Mouse (Mus musculus) kidney, postnatal 25 days (tissue): ENCODE results near the gene Lman2.

ENCODE experiments used
- DNase-seq, 2 experiments: peaks; one replicate each; pipeline ENCODE4 v3.0.0; 2021; ENCODE audit warnings: mixed read lengths in 2 of 2

Gene Lman2

DNA sequence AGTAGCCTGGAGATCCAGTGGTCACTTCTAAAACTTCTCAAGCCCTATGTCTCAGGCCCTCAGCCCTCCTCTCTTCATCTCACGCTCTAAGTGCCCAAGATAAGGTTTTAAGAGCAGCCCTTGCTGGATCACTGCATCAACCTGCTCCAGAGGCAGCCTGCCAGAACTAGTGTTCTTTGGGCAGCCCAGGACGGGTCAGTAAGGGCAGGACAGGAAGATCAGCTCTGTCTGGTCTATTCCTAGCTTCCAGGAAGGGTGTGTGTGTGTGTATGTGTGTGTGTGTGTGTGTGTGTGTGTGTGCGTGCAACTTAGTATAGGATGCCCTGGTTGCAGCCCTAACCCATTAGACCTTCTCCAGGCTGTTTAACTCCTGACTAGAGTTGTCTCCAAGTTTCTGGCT is 7.7 kb upstream of the Lman2 start:
- peak; percentile 80 to 88 for DNase-seq

DNA sequence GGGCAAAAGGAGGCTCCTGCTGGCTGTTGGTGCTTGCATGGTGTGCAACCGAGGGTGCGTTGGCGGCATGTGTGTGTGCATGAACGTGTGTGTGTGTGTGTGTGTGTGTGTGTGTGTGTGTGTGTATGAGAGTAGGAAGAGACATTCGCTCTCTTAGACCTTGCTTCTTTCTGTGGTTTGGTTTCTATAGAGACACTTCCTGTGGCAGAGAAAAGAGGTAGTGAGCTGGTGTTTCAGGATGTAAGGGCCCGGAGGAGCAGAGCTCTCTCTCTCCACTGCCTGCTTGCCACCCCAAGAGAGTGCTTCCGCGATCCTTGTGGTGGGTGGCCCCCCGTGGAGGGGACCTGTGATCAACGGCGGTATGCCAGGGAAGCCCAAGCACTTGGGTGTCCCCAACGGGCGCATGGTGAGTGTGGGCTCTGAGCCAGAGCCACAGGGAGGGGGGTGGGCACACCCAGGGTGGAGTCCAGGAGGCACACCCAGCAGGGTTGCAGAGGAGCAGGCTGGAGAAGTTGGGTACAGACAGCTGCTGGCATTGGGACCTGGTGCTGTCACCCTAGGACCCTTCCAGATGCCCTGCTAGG is 7.0 kb upstream of the Lman2 start, which contains the start of gene Rgs14:
Gene Rgs14 (plus strand): TSS at position 202 of the 584 bp plus-strand sequence.
- no peak for DNase-seq

DNA sequence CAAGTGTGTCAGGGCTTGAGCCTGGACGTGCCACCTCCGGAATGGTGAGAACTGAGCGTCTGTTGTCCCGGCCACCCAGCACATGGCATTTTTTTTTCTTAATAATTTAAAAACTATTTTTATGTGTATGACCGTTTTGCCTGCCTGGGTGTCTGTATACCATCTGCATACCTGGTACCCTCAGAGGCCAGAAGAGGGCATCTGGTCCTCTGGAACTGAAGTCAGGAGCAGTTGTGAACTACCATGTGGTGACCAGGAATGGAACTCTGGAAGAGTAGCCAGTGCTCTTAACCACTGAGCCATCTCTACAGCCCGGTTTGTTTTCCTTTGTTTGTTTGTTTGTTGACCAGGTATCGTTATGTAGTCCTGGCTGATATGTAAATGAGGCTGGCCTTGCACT is 5.8 kb upstream of the Lman2 start:
- peak in 1 of 2 experiments; percentile 33 for DNase-seq

DNA sequence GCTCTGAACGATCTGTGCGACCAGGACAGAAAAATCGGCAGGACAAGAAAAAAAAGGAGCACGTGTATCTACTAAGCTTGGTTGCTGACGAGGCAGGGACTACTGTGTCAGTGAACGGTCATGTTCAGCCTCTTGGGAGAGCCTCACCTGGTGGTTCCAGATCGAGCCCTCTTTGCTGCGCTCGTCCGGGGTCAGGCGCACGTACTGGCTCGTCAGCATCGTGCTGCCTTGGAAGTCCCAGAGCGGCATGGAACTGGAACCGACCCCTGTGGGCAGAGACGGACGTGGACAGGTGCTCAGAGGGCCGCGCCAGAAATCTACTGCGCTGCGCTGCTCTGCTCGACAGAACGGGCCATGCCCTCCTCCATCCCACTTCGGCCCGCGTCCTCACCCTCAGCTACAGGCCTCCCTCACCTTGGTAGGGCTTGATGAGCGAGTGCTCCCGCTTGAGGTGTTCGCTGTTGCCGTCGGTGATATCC is 570 bp downstream of the Lman2 start:
- peak in 1 of 2 experiments; percentile 55 for DNase-seq

DNA sequence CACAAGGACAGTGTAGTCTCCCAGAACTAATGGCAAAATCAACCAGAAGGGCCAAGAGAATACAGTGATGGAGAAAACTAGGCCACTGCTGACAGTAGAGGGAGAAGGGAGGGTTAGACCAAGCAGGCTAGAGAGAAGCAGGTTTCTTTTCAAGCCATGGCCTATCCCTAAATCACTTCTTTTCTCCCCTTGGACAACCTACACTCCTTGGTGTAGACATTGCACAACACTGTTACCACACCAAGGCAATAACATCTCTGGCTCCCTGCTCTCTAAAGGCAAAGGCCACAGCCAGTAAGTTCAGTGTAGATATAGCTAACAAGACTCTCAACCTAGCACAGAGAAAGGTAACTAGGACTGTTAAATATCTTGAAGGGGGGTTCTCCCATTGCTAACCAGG is 1.4 kb downstream of the Lman2 start:
- DNase-seq: no peak

DNA sequence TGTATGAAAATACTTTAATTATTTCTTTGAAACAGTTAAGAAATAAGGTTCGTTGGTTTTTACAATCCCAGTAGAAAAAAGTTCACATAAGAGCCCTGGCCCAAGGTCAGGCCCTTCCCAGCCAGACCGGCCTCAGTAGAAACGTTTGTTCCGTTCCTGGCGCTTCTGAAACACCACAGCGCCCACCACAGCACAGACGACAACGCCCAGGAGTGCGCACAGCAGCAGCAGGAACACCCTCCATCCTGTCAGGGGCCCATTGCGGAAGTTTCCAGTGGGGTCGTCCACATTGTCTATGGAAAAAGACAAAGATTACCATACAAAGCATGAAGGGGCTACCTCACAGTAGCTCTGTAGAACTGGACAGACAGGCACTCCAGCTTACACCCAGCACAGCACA is 15.8 kb downstream of the Lman2 start:
- no peak for DNase-seq

DNA sequence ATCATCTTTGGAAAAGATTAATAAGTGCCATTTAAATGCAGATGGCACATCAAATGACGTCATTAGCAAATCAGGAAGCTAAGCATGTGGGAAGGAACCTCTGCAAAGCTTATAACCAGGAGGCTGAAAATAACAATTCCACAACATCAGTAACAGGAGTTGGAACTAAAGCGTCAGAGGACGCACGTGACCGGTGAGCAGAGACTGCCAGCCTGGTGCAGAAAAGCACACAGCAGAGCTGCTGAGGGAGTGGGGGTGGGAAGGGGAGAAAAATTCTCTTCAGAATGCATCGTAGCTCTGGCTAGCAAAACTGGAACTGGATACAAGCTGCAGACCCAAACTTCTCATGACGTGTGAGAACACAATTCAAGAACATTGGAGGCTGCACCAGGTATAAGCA is 18.3 kb downstream of the Lman2 start:
- DNase-seq: no peak

DNA sequence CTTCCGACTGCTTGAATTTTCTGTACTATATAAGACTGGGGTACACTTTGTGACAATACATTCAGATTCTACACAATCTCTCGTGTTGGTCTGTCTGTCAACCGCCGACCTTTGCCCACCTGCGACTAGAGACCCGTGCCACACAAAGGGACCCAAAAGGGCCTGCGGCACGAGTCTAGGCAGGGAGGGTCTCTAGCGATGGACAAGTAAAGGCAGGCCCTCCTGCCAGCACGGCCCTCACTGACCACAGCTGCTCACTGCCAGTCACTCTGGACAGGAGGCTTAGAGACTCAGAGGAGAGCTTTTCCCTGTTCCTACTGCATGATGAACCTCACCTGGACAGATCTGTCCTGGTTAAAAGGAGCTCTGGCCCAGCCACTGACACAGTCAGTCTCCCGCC is 20.1 kb downstream of the Lman2 start:
- DNase-seq: no peak

DNA sequence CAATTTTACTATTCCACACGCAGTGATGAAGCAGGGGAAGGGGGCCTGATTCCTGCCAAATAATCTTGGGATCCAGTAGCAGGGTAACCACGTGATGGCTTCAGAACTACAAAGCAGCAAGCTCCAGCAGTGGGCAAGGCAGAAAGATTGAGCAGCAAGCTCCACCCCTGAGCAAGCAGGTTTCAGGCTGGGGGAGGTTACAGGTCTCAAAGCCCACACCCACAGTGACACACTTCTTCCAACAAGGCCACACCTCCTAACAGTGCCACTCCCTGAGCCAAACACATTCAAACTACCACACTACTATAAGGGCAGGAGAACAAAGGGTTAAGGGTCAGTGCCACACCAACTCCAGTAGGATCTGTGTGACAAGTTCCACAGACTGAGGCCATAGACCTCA is 23.3 kb downstream of the Lman2 start:
- no peak for DNase-seq

DNA sequence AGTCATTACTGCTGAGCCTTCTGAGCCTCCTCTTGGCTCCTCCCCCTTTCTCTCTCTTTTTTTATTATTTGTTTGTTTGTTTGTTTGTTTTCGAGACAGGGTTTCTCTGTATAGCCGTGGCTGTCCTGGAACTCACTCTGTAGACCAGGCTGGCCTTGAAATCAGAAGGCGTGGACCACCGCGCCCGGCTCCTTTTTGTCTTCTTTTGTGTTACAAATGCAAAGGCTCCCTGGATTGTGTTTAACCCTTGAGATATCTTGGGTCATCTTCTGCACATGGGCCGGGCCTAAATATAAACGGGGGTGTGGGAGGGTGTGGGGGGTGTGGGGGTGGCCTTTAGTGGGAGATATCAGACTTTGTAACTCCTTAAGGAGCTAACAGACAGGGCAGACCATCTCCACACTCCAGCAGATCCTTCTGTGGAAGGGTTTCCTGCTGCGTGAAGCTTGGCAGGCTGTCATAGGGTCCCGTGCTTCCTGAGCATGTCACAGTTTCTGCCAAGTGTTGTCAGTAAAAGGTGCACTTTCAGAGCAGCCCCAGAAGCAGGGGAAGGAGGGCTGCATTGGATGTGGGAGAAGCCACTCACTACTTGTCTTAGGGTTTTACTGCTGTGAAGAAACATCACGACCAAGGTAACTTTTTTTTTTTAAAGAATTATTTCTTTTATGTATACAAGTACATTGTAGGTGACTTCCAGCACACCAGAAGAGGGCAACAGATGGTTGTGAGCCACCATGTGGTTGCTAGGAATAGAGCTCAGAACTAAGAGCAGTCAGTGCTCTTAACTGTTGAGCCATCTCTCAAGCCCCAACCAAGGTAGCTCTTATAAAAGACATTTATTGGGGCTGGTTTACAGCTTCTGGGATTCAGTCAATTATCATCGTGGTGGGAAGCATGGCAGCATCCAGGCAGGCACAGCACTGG is 24.2 kb downstream of the Lman2 start:
- peak; percentile 31 to 55 for DNase-seq

DNA sequence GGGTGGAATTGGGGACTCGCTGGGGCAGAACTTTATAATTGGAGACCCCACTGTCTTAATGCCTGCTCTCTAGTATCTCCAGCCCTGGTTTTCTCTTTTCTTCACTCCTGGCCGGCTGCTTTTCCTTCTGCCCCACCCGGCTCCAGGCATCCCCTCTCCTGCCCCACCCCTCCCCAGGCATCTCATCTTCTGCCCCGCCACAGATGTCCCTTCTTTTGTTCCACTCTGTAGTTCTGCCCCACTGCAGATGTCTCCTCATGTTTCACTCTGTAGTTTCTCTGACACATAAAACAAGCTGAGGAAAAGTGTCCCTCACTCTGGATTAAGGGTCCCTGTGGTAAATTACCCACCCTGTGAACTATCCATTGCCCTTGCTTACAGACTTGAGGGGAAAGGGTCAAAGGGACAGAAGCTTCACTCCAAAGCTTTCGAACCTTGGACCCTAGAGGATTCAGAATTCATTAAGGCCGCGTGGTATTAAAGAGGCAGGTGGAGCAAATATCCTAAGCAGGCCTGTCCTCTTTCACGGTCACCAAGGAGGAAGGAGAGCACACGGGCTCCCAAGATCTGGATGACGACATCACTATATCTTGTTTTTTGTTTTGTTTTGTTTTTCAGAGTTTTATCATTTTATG is 25.1 kb downstream of the Lman2 start:
- peak in 1 of 2 experiments; percentile 20 for DNase-seq

DNA sequence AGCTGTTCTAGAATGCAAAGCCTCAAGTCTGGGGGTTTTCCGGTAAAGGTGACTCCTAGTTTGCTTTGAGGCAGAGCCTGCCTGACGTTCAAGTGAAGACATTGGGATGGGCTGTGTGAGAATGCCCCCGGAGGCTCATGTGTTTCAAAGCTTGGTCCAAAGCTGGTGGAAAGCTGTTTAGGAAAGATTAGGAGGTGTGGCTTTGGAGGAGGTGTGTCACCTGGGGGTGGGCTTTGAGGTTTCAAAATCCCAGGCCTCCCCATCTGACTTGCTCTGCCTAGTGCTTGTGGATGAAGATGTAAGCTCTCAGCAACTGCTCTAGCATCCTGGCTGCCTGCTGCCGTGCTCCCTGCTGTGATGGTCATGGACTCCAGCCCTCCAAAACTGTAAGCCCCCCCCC is 26.9 kb downstream of the Lman2 start:
- DNase-seq: no peak

DNA sequence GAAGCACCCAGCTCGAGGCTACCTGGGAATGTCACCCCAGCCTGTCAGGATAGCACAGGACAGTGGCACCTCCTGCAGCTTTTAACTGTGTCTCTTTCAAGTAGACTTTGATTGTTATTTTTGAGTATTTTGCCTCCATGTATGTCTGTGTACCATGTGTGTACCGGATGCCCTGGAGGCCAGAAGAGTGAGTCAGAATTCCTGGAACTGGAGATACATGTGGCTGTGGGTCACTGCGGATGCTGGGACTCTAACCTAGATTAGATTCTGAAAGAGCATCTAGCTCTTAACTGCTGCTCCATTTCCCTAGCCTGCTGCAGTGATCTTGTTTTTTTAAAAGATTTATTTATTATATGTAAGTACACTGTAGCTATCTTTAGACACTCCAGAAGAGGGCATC is 30.3 kb downstream of the Lman2 start:
- DNase-seq: no peak

DNA sequence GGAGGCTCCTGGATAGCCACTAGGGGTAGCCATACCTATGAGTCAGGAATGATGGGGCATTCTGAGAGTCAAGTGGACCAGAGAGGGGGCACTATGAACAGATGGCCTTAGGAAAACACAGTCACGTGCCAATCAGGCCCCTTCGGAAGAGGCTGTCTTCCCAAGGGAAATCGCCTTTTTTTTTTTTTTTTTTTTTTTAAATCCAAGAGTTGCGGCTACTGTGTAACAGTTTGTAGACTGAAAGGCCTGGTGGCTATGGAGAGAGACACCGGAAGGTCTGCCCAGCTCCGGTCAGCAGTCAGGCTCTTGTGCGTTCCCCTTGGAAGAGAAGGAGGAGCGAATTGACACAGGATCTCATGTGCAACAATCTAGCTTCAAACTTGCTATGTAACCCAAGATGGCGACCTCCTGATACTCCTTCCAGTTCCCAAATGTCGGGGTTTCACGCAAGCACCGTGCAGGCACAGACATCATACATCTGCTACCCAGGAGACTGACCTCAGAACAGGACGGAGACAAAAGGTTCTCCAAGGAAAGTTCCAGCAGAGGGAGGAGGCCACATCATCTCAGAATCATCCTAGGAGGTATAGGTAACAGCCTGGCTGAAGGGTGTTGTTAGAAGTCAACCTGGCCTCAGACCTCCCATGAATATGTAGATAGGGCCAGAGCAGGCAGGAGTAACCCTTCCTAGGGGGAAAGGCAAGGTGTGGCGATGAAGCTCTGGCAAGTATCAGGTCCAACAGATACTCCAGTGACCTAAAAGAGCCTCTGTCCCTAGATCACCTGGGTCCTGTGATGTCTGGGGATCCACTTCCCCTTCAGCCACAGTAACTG is 31.8 kb downstream of the Lman2 start:
- no peak for DNase-seq

DNA sequence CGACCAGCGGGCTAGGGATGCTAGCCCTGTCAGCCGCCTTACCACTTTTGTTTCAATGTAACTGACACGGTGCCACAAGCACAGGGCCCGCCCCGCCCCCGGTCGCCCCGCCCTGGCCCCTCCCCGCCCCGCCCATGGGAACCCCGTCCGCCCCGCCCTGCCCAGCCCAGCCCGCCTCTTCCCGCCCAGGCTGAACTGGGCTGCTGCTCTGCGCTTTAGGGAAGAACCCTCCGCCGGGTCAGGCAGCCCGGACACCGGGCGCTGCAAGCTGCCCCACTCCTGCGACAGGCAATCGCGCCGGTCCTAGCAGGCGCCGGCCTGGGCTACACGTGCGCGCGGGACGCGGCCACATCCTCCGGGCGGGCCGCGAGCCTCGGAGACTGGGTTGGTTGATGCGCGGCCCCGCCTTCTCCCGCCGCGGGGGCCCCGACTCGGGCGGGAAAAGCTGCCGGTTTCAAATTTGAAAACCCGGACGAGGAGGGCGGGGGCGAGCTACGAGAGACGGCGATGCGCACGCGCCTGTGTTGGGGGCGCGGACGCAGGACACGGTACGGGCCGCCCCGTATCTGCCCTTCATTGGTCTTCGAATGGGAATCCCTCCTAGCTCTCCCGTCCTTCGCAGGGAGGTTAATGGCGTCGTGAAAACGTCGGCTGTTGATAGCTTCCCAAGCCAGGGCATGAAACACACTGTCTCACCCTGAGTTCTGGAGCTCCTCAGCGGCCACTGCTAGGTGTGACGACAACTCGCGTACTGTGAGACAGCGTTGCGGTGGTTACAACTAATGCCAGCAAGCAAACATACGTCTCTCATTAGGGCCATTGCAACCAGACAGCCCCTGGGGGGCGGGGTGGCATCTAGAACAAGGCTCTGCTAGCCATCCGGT is 32.7 kb downstream of the Lman2 start, which contains the start of gene Mxd3:
Gene Mxd3 (minus strand): TSS at position 141 of the 884 bp plus-strand sequence.
- peak; percentile 81 to 90 for DNase-seq

DNA sequence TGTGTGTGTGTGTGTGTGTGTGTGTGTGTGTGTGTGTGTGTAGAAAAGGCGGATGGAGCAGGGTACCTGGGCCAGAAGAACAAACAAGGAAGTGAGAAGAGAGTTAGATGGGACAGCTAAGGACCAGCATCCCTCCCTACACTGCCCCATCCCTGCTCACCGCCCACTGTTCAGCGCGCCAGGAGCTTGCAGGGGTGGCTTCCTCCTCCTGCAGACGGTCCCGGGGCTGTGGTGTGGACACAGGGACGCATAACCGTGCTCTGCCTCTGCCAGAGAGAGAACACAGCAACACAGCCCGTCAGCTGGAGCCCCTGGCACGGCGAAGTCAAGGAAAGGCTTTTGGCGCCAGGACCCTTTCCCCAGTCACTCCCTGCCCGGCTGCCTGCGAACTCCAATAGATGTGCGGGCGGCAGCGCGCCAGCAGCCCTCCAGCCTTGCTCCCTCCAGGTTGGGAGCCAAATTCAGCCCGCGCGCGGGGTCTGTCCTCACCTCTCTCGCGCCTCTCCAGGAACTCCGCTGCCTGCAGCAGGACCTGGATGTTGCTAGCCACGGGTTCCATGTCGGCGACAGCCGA is 33.4 kb downstream of the Lman2 start:
- no peak for DNase-seq

DNA sequence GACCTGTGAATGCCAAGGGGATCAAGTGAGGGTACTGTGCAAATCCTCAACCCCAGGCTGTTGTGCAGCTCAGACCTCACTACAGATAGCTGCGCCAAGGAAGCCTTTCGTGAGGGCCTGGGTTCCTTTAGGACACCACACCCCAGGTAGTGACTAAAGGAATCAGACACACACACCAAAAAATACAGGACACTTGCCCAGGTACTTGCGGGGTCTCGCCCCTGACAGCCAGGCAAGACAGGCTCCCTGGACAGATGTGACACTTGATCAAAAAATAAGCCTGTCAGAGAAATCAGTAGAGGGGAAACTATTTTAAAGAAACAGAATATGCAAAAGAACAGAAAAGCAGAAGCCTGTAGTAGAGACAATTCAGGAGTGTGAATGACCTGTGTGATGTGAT is 33.9 kb downstream of the Lman2 start:
- no peak for DNase-seq

DNA sequence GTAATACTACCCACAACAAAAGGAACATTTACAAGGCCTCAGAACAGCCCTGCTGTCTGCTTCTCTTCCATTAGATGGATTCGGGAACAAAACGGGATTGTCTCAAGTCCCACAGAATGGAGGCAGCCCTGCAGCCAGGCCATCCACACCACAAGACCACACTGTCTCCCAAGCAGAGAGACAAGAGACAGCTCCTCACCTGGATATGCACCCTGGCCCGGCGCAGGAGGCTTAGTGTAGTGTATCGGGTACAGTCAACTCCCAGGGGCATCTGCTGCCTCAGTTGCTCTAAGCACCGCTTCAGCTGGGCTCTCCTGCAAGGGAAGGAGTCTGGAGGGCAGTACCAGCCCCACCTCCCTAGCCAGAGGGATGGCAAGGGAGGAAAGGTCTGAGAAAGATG is 34.4 kb downstream of the Lman2 start:
- DNase-seq: no peak

DNA sequence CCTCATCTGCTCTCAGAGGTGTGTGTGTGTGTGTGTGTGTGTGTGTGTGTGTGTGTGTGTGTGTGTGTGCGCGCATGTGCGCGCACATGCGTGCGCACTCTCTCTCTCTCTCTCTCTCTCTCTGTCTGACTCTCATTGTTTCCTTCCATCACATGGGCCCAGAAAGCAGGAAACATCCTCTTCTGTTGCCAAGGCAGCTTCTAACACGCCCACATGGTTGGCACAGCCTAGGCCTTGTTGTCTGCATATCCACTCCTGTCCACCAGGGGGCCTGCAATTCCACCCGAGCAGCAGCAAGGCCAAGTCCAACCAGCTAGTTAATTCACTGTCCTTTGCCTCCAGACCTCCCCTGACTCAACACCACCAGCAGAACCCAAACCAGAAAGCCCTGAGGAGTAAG is 35.0 kb downstream of the Lman2 start:
- peak; percentile 86 to 90 for DNase-seq

DNA sequence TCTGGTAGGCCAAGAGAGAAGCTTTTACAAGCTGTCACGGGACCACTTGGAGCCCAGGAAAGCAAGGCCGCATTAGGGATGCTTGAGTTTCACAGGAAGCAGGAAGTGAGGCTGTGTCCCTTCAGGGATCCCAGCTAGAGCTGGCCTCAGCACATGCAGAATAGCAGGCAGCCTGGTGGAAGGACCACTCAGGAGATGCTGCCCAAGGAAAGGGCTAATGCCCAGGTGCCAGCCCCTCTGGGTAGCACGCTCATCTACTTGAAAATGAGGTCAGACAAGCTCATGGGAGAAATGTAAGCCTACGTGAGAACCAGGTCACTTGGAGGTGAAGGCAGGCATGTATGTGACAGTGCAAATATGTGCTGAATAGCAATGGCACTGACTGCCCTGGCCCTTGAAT is 35.4 kb downstream of the Lman2 start:
- no peak for DNase-seq

DNA sequence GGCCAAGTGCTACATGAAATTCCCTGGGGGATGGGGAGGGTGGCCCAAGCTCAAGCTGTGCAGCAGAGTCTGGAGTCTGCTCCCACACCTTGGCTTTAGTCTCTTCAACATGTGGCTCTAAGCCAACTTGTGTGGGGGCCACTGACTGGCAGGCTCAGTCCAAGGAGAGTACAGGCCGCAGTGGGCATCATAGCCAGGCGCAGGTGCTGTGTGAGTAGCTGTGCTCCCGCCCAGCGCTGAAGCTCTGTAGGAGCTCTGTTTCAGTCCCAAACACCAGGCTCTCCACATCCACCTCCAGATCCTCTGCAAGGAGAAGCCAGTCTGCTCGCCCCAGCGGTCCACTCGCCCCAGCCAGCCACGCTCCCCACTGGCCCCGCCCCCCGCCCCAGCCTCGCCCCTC is 37.0 kb downstream of the Lman2 start:
- no peak for DNase-seq
